9 mouse cellular contexts compared by ENCODE assay signal in the genomic region with DNA sequence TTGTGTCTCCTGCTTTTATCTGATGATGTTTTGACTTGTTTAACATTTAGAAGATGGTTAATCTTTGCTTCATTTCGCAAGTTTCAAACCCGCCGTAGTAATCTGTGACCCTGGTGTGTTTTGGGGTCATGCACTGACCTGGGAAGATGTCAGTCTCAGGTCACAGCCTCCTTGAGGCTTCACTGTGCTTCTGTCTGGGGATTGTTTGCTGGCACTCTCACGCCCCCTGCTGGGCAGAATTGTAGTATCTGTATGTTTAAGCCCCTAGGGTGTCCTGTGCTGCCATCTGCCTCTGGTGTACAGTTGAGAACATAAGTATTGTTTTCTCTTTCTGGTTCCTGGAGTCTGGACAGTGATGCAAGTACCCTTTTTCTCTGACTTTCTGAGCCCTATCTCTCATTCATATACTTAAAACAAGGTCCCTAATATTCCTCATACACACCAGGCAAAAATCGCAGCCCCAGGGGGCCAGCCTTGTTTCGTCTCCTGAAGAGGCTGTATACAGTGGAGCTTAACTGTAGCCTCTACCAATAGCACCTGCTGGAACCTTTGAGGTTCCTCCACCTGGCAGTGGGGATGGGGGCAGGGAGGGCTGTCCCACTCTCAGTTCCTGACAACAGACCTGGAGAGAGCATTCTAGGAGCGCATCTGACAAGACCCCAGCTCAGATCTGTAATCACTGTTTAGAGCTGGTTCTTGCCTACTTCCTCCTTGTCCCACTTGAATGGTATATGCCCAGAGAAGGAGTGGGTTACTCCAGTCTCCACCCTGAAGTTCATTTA. TPM values are rescaled to one million over a fixed set of nuclear protein-coding genes. Genes with fewer than 3 reads are reported as not detected.
A peak's percentile ranks its signal among the peaks of the same experiment; 100 is the strongest.
DNase-seq lines count a peak whose midpoint lies in the region; ATAC-seq lines count a peak whose summit lies in the region.
"Had no signal": no experiment of that assay in that cellular context is flagged by ENCODE, and none has a peak within 500 bp of the region (broad histone marks: within the 10 kb centered on the region; RNA-seq: fewer than 3 reads in every experiment).

No protein-coding gene starts in this region.

- no peak overlapping the region for H3K9ac ChIP-seq in heart, embryonic 15.5 days
- H3K9ac ChIP-seq in liver, embryonic 13.5 days = no peak overlapping the region
- H3K9ac ChIP-seq in neural tube, embryonic 14.5 days (replicated peaks; ENCODE audit: low read depth, low read length) = no peak overlapping the region
- H3K9ac ChIP-seq: embryonic facial prominence, embryonic 15.5 days had no signal

- H3K27ac ChIP-seq in heart, embryonic 15.5 days = no peak overlapping the region
- no peak overlapping the region; the same call in 1 of the 2 replicates for H3K27ac ChIP-seq in liver, embryonic 13.5 days
- H3K27ac ChIP-seq in neural tube, embryonic 14.5 days (ENCODE audit: low read depth, low read length) = no peak overlapping the region
- H3K27ac ChIP-seq: embryonic facial prominence, embryonic 15.5 days had no signal

- no peak overlapping the region for H3K4me2 ChIP-seq in heart, embryonic 15.5 days
- H3K4me2 ChIP-seq in liver, embryonic 13.5 days = no peak overlapping the region
- no peak overlapping the region for H3K4me2 ChIP-seq in neural tube, embryonic 14.5 days (ENCODE audit: low read depth, low read length)
- H3K4me2 ChIP-seq: embryonic facial prominence, embryonic 15.5 days had no signal

- H3K36me3 ChIP-seq in heart, embryonic 15.5 days = peaks cover 12% of the 10 kb centered on the region; the same call in 1 of the 2 replicates
- peaks cover 99% of the 10 kb centered on the region for H3K36me3 ChIP-seq in liver, embryonic 13.5 days
- no peaks in the 10 kb centered on the region; the same call in 1 of the 2 replicates for H3K36me3 ChIP-seq in neural tube, embryonic 14.5 days (ENCODE audit: control insufficient read depth, insufficient read depth, low read length)

- peak; percentile 89 for DNase-seq in brain, adult 2 months (ENCODE audit: low read depth, low spot score)
- DNase-seq in fibroblast of lung, adult 2 months (ENCODE audit: low read depth) = peak; percentile 47
- peak; percentile 89 for DNase-seq in kidney, postnatal 10 days
- peak; percentile 64 for DNase-seq in liver, embryonic 13.5 days
- DNase-seq in testis, postnatal 10 days (ENCODE audit: low spot score) = peak; percentile 92

- H3K4me3 ChIP-seq in heart, embryonic 15.5 days = no peak overlapping the region
- H3K4me3 ChIP-seq in liver, embryonic 13.5 days (replicated peaks) = no peak overlapping the region
- no peak overlapping the region for H3K4me3 ChIP-seq in neural tube, embryonic 14.5 days (ENCODE audit: low read depth, low read length)
- H3K4me3 ChIP-seq: embryonic facial prominence, embryonic 15.5 days had no signal

- peak; percentile 83 for ATAC-seq in CD4-positive, CD25-positive, alpha-beta regulatory T cell, adult 4 months
- peak; percentile 58; the same call in 1 of the 2 replicates for ATAC-seq in heart, embryonic 15.5 days (replicated peaks; ENCODE audit: insufficient number of reproducible peaks, insufficient read depth, low FRiP score, low read depth)
- peak; percentile 62 for ATAC-seq in liver, embryonic 13.5 days (ENCODE audit: low read depth)
- peak; percentile 79; the same call in 1 of the 2 replicates for ATAC-seq in neural tube, embryonic 14.5 days (ENCODE audit: low read depth)

- 62% methylated on average over 7 of the region's 7 CpGs for WGBS in heart, embryonic 15.5 days
- 74% methylated on average over 7 of the region's 7 CpGs for WGBS in liver, embryonic 13.5 days (ENCODE audit: insufficient replicate concordance)
- WGBS in neural tube, embryonic 14.5 days = 63% methylated on average over 7 of the region's 7 CpGs

- no peaks in the 10 kb centered on the region for H3K27me3 ChIP-seq in heart, embryonic 15.5 days
- no peaks in the 10 kb centered on the region for H3K27me3 ChIP-seq in liver, embryonic 13.5 days
- no peaks in the 10 kb centered on the region for H3K27me3 ChIP-seq in neural tube, embryonic 14.5 days (ENCODE audit: control insufficient read depth, insufficient read depth, low read length)
- H3K27me3 ChIP-seq: embryonic facial prominence, embryonic 15.5 days had no signal

- no peaks in the 10 kb centered on the region for H3K9me3 ChIP-seq in heart, embryonic 15.5 days (replicated peaks)
- no peaks in the 10 kb centered on the region for H3K9me3 ChIP-seq in liver, embryonic 13.5 days (replicated peaks)
- H3K9me3 ChIP-seq in neural tube, embryonic 14.5 days (ENCODE audit: control insufficient read depth, low read length) = no peaks in the 10 kb centered on the region
- H3K9me3 ChIP-seq: embryonic facial prominence, embryonic 15.5 days had no signal

- no peaks in the 10 kb centered on the region for H3K4me1 ChIP-seq in heart, embryonic 15.5 days (replicated peaks)
- H3K4me1 ChIP-seq in liver, embryonic 13.5 days (replicated peaks) = peaks cover 22% of the 10 kb centered on the region
- H3K4me1 ChIP-seq in neural tube, embryonic 14.5 days (ENCODE audit: control insufficient read depth, insufficient read depth, low read length) = no peaks in the 10 kb centered on the region
- H3K4me1 ChIP-seq: embryonic facial prominence, embryonic 15.5 days had no signal

RNA-seq across cellular contexts. Expression of a gene that starts 30.7 kb away (rescaled TPM):
- not detected for polyA plus RNA-seq in CD4-positive, CD25-positive, alpha-beta regulatory T cell, adult 4 months (2017; shearing (Covaris generic))
- polyA plus RNA-seq in heart, embryonic 15.5 days (2015; fragmentation: Nextera tagmentation; extraction: Ambion mirVana) = 0.05 and 0.14 TPM in 2 replicates
- 0.70 and 1.0 TPM in 2 replicates for polyA plus RNA-seq in liver, embryonic 13.5 days (2015; fragmentation: Nextera tagmentation; extraction: Ambion mirVana)
- 0.12 TPM in 1 of 2 replicates, not detected in the other for polyA plus RNA-seq in neural tube, embryonic 14.5 days (2014; fragmentation: Nextera tagmentation; extraction: Ambion mirVana)

RNA-seq across cellular contexts. Expression of a gene that starts 38.9 kb away (rescaled TPM):
- polyA plus RNA-seq in CD4-positive, CD25-positive, alpha-beta regulatory T cell, adult 4 months (2017; shearing (Covaris generic)) = 10 to 100 TPM; 29.0 to 34.0 TPM
- polyA plus RNA-seq in heart, embryonic 15.5 days (2015; fragmentation: Nextera tagmentation; extraction: Ambion mirVana) = 15.9 and 19.1 TPM in 2 replicates
- 77.9 and 83.7 TPM in 2 replicates for polyA plus RNA-seq in liver, embryonic 13.5 days (2015; fragmentation: Nextera tagmentation; extraction: Ambion mirVana)
- polyA plus RNA-seq in neural tube, embryonic 14.5 days (2014; fragmentation: Nextera tagmentation; extraction: Ambion mirVana) = 74.9 and 80.1 TPM in 2 replicates
